Mouse (Mus musculus) left cerebral cortex, adult 9 months (tissue): ENCODE measurements around the gene Ripor3.

Experiments used
- DNase-seq, 2 experiments: peaks; one replicate each; pipeline ENCODE4 v3.0.0; 2022; ENCODE audit warnings: low spot score in 2 of 2

The Ripor3 gene

GRCm38 (mm10) chr2:167932727-167933231 is 77.6 kb downstream of the Ripor3 start:
- no peak for DNase-seq

- DNase-seq = peak; percentile 95 to 98
Observed at GRCm38 (mm10) chr2:167931985-167932726, 78.3 kb downstream of the Ripor3 start, which contains the start of gene Ptpn1. Ptpn1 (plus strand) TSS chr2:167932057.

GRCm38 (mm10) chr2:167930975-167931374 is 79.4 kb downstream of the Ripor3 start:
- DNase-seq = no peak
